Mouse (Mus musculus) brain, embryonic 14.5 days (tissue): ENCODE data around the gene Eef1g. TPM values are rescaled to one million over a fixed set of nuclear protein-coding genes. Genes with fewer than 3 reads are reported as not detected.
"Not testable (repeated sequence)": the region's sequence is repeated elsewhere in the genome, so short reads cannot be mapped to it uniquely, and the experiment has no call there.

Experiments used
- DNase-seq: peaks from one replicate; pipeline ENCODE4 v3.0.0-alpha.2; 2011; ENCODE audit warnings: low read depth
- CTCF ChIP-seq: fragments of 200-500 bp; IDR thresholded peaks from 2 replicates; pipeline ENCODE4 v1.5.1; 2012; ENCODE audit warnings: inconsistent platforms, mild to moderate bottlenecking, moderate library complexity, borderline replicate concordance; ENCODE audit not compliant: insufficient read depth, insufficient read length; ENCODE audit errors: extremely low read depth
- POLR2A ChIP-seq: fragments of 200-500 bp; IDR thresholded peaks from 2 replicates; pipeline ENCODE4 v1.6.1; 2012; ENCODE audit warnings: mild to moderate bottlenecking, inconsistent platforms, borderline replicate concordance; ENCODE audit not compliant: poor library complexity, insufficient read depth, insufficient read length, severe bottlenecking; ENCODE audit errors: extremely low read depth
- polyA plus RNA-seq: library from polyadenylated mRNA; depleted of rRNA; stranded (reverse); fragments of >200 nt; gene quantifications from 2 replicates; pipeline ENCODE4 v1.2.3, GENCODE M21; 2012

The Eef1g gene
- polyA plus RNA-seq, 1 experiment: 527 TPM

- no peak for TF ChIP-seq POLR2A
- no peak for TF ChIP-seq CTCF
- DNase-seq: no peak
Measured at GRCm38 (mm10) chr19:8991245-8991870, 24.5 kb downstream of the Eef1g start.

GRCm38 (mm10) chr19:8991871-8992735 lies 25.3 kb downstream of the Eef1g start:
- TF ChIP-seq POLR2A: no peak
- TF ChIP-seq CTCF: no peak
- no peak for DNase-seq

GRCm38 (mm10) chr19:8992769-8993624 lies 26.2 kb downstream of the Eef1g start:
- DNase-seq: peak; percentile 72
- TF ChIP-seq CTCF (peak; percentile 67; the same call in 1 of the 2 replicates), POLR2A (no peak)

DNA sequence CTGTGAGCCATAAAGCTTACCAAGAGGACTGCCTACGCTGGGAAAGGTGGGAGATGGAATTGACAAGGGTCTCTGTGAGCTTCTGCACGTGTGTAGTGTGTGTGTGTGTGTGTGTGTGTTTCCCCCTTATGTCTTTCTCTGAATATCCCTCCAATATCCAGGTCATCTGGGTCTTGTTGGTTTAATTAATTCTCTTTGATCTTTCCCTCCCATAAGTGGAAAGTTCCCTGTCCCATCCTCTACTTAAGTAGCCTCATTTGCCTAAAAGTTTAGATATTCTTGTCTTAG lies 26.7 kb downstream of the Eef1g start:
- TF ChIP-seq POLR2A (no peak), CTCF (no peak)
- DNase-seq: no peak

GRCm38 (mm10) chr19:8994813-8995607 lies 28.2 kb downstream of the Eef1g start:
- TF ChIP-seq POLR2A: no peak
- TF ChIP-seq CTCF: no peak
- DNase-seq: no peak

- TF ChIP-seq CTCF: no peak
- TF ChIP-seq POLR2A: no peak
- DNase-seq: no peak
Measured at GRCm38 (mm10) chr19:8996601-8997000, 29.8 kb downstream of the Eef1g start.

DNA sequence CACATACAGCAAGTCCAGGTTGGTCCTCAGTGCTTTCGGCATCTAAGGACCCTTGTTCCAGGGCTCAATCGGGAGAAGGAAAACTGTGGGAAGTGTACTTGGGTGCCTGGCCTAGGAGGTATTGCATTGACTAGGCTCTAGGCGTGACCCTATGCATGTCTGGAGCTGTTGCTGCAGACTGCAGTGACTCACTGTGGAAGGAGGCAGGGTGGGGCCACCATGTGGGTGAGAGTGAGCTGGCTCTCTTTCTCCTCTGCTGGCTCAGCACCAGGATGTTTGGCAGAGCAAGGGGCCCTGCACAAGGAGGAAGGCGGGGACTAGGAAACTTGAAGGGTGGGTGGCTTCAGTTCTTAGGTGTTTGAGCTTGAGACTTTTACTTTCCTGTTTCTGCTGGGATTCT lies 30.7 kb downstream of the Eef1g start:
- DNase-seq: peak; percentile 87
- TF ChIP-seq CTCF: no peak
- TF ChIP-seq POLR2A: no peak

DNA sequence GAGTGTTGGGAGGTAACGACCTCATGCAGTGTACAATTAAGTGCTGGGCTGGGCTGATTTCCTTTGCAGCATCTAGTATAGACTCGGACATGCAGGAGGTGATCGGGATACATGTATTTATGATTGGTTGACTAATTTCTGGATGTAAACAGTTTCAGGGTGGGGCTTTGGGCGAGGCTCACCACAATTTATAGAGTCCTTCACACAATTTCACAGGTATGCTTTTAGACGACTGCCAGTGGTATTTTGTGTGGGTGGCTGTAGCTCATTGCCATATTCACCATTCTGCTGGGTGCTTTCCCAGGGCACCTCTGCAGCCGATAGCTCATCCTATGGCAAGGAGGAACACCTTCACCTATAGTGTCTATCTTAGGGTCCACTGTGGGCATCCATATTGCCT lies 31.7 kb downstream of the Eef1g start:
- TF ChIP-seq CTCF (no peak), POLR2A (no peak)
- no peak for DNase-seq

GRCm38 (mm10) chr19:8999223-8999622 lies 32.4 kb downstream of the Eef1g start:
- no peak for DNase-seq
- no peak for TF ChIP-seq CTCF
- no peak for TF ChIP-seq POLR2A

GRCm38 (mm10) chr19:9006915-9007314 lies 40.1 kb downstream of the Eef1g start:
- not testable (repeated sequence) for DNase-seq

DNA sequence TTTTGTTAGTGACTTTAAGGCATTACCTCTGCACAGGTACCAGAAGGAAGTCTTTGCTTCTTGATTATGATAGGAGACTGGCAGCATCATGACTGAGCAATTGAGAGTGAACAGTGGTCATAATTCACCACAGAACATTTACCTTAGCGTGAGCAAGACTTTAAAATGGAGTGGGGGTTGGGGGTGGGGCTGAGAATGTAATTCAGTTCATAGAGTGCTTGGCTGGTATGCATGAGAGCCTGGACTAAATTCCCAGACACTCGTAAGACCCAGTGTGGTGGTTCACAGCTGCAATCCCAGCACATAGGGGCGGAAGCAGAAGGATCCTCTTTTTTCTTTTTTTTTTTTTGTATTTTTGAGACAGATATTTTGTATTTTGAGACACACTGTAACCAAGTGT lies 52.5 kb downstream of the Eef1g start:
- TF ChIP-seq POLR2A: no peak
- no peak for TF ChIP-seq CTCF
- no peak for DNase-seq
